Mouse (Mus musculus): ENCODE data around the gene Hist1h2ae. TPM values are rescaled to one million over a fixed set of nuclear protein-coding genes. Genes with fewer than 3 reads are reported as not detected.

Gene Hist1h2ae
- polyA plus RNA-seq, 1 experiment from 2014 or later: 113 TPM

Small RNA genes within 50 kb of the gene (microRNA-seq; reads per million reads assigned to microRNA genes)
- gene Gm44297: not detected
- gene Gm44359: not detected
- not detected for gene Gm44394

Other genes starting within 250 kb of the Hist1h2ae start
- gene Zfp322a, start 202.0 kb downstream of the Hist1h2ae start, polyA plus RNA-seq (2016; fragmentation: Nextera tagmentation; extraction: Ambion mirVana): 66.1 and 66.9 TPM in 2 replicates
- 10.1 and 12.3 TPM in 2 replicates for gene Abt1, start 147.4 kb downstream of the Hist1h2ae start, polyA plus RNA-seq (2016; fragmentation: Nextera tagmentation; extraction: Ambion mirVana)
- gene Btn1a1, start 105.3 kb downstream of the Hist1h2ae start, polyA plus RNA-seq (2016; fragmentation: Nextera tagmentation; extraction: Ambion mirVana): not detected in 2 replicates
- gene Btn2a2, start 82.4 kb downstream of the Hist1h2ae start, polyA plus RNA-seq (2016; fragmentation: Nextera tagmentation; extraction: Ambion mirVana): 0.10 and 0.17 TPM in 2 replicates
- gene Hist1h4h, start 40.2 kb downstream of the Hist1h2ae start, polyA plus RNA-seq (2016; fragmentation: Nextera tagmentation; extraction: Ambion mirVana): 4.2 and 4.4 TPM in 2 replicates
- 7.9 and 8.4 TPM in 2 replicates for gene Hist1h2af, start 37.3 kb downstream of the Hist1h2ae start, polyA plus RNA-seq (2016; fragmentation: Nextera tagmentation; extraction: Ambion mirVana)
- gene Hist1h3g, start 35.8 kb downstream of the Hist1h2ae start, polyA plus RNA-seq (2016; fragmentation: Nextera tagmentation; extraction: Ambion mirVana): 4.8 and 6.9 TPM in 2 replicates
- gene Hist1h2bh, start 27.8 kb downstream of the Hist1h2ae start, polyA plus RNA-seq (2016; fragmentation: Nextera tagmentation; extraction: Ambion mirVana): 0.56 and 0.64 TPM in 2 replicates
- gene Hist1h3f, start 27.2 kb downstream of the Hist1h2ae start, polyA plus RNA-seq (2016; fragmentation: Nextera tagmentation; extraction: Ambion mirVana): 1.0 and 1.3 TPM in 2 replicates
- 0.85 and 1.7 TPM in 2 replicates for gene Hist1h4f, start 19.6 kb downstream of the Hist1h2ae start, polyA plus RNA-seq (2016; fragmentation: Nextera tagmentation; extraction: Ambion mirVana)
- gene Hist1h1d, start 18.0 kb downstream of the Hist1h2ae start, polyA plus RNA-seq (2016; fragmentation: Nextera tagmentation; extraction: Ambion mirVana): 0.37 and 0.45 TPM in 2 replicates
- 6.5 and 7.0 TPM in 2 replicates for gene Hist1h3e, start 8.9 kb downstream of the Hist1h2ae start, polyA plus RNA-seq (2016; fragmentation: Nextera tagmentation; extraction: Ambion mirVana)
- 13.0 and 13.8 TPM in 2 replicates for gene Hist1h2bg, start 176 bp upstream of the Hist1h2ae start, polyA plus RNA-seq (2016; fragmentation: Nextera tagmentation; extraction: Ambion mirVana)
- 4.5 and 5.1 TPM in 2 replicates for gene Hist1h2bf, start 3.0 kb upstream of the Hist1h2ae start, polyA plus RNA-seq (2016; fragmentation: Nextera tagmentation; extraction: Ambion mirVana)
- 1.8 and 2.5 TPM in 2 replicates for gene Hist1h2ad, start 3.2 kb upstream of the Hist1h2ae start, polyA plus RNA-seq (2016; fragmentation: Nextera tagmentation; extraction: Ambion mirVana)
- gene Hist1h3d, start 4.5 kb upstream of the Hist1h2ae start, polyA plus RNA-seq (2016; fragmentation: Nextera tagmentation; extraction: Ambion mirVana): 4.6 and 5.4 TPM in 2 replicates
- gene Hist1h4d, start 10.4 kb upstream of the Hist1h2ae start, polyA plus RNA-seq (2016; fragmentation: Nextera tagmentation; extraction: Ambion mirVana): 109 and 113 TPM in 2 replicates
- gene Hist1h2be, start 49.9 kb upstream of the Hist1h2ae start, polyA plus RNA-seq (2016; fragmentation: Nextera tagmentation; extraction: Ambion mirVana): 2.5 and 2.9 TPM in 2 replicates
- gene Hist1h1e, start 51.3 kb upstream of the Hist1h2ae start, polyA plus RNA-seq (2016; fragmentation: Nextera tagmentation; extraction: Ambion mirVana): 24.2 and 27.0 TPM in 2 replicates
- 1.1 TPM in 2 replicates for gene Hist1h2ac, start 112.7 kb upstream of the Hist1h2ae start, polyA plus RNA-seq (2016; fragmentation: Nextera tagmentation; extraction: Ambion mirVana)
- 28.7 and 29.9 TPM in 2 replicates for gene Hist1h2bc, start 113.0 kb upstream of the Hist1h2ae start, polyA plus RNA-seq (2016; fragmentation: Nextera tagmentation; extraction: Ambion mirVana)
- gene Hist1h1t, start 124.6 kb upstream of the Hist1h2ae start, polyA plus RNA-seq (2016; fragmentation: Nextera tagmentation; extraction: Ambion mirVana): not detected in 2 replicates
- 5.8 and 6.8 TPM in 2 replicates for gene Hist1h4c, start 127.2 kb upstream of the Hist1h2ae start, polyA plus RNA-seq (2016; fragmentation: Nextera tagmentation; extraction: Ambion mirVana)
- gene Hfe, start 139.6 kb upstream of the Hist1h2ae start, polyA plus RNA-seq (2016; fragmentation: Nextera tagmentation; extraction: Ambion mirVana): 3.1 and 3.3 TPM in 2 replicates
- 13.6 and 14.0 TPM in 2 replicates for gene Hist1h1c, start 167.6 kb upstream of the Hist1h2ae start, polyA plus RNA-seq (2016; fragmentation: Nextera tagmentation; extraction: Ambion mirVana)
- 7.9 and 9.3 TPM in 2 replicates for gene Hist1h3c, start 174.4 kb upstream of the Hist1h2ae start, polyA plus RNA-seq (2016; fragmentation: Nextera tagmentation; extraction: Ambion mirVana)
- 2.5 and 4.5 TPM in 2 replicates for gene Hist1h2bb, start 175.5 kb upstream of the Hist1h2ae start, polyA plus RNA-seq (2016; fragmentation: Nextera tagmentation; extraction: Ambion mirVana)
- 53.0 and 53.2 TPM in 2 replicates for gene Hist1h2ab, start 179.9 kb upstream of the Hist1h2ae start, polyA plus RNA-seq (2016; fragmentation: Nextera tagmentation; extraction: Ambion mirVana)
- 14.7 and 16.1 TPM in 2 replicates for gene Hist1h3b, start 181.0 kb upstream of the Hist1h2ae start, polyA plus RNA-seq (2016; fragmentation: Nextera tagmentation; extraction: Ambion mirVana)
- gene Hist1h4b, start 185.8 kb upstream of the Hist1h2ae start, polyA plus RNA-seq (2016; fragmentation: Nextera tagmentation; extraction: Ambion mirVana): 5.0 and 8.0 TPM in 2 replicates
- 0.41 and 1.3 TPM in 2 replicates for gene Hist1h4a, start 190.0 kb upstream of the Hist1h2ae start, polyA plus RNA-seq (2016; fragmentation: Nextera tagmentation; extraction: Ambion mirVana)
- 4.6 and 5.1 TPM in 2 replicates for gene Hist1h3a, start 191.2 kb upstream of the Hist1h2ae start, polyA plus RNA-seq (2016; fragmentation: Nextera tagmentation; extraction: Ambion mirVana)
- gene Hist1h1a, start 192.4 kb upstream of the Hist1h2ae start, polyA plus RNA-seq (2016; fragmentation: Nextera tagmentation; extraction: Ambion mirVana): 2.3 and 3.6 TPM in 2 replicates
- not detected in 2 replicates for gene Trim38, start 198.7 kb upstream of the Hist1h2ae start, polyA plus RNA-seq (2016; fragmentation: Nextera tagmentation; extraction: Ambion mirVana)
- gene Slc17a2, start 235.8 kb upstream of the Hist1h2ae start, polyA plus RNA-seq (2016; fragmentation: Nextera tagmentation; extraction: Ambion mirVana): not detected in 2 replicates